In the genomic region with DNA sequence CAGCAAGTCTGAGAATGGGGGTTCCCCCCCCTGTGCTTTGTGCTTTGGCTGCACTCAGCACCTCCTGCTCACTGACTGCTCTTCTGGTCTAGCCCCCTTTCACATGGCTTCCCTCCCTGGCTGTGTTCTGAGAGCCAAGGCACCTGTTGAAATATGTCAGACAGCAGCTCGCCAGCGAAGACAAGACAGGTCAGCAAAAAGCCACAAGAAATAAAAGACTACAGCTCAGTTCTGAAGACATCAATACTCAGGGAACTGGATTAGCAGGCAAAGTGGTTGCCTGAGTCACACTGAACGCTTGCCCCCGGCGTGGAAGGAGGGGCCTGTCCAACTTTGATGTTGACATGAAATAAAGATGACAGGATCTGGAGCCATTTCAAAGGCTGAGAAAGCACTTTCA, we compare ENCODE assay signal across 10 mouse cellular contexts. TPM values are rescaled to one million over a fixed set of nuclear protein-coding genes. Genes with fewer than 3 reads are reported as not detected.
DNase-seq lines count a peak whose midpoint lies in the region; ATAC-seq and TF ChIP-seq lines count a peak whose summit lies in the region.
"Had no signal": no experiment of that assay in that cellular context is flagged by ENCODE, and none has a peak within 500 bp of the region (broad histone marks: within the 10 kb centered on the region; RNA-seq: fewer than 3 reads in every experiment).

No protein-coding gene starts in this region.

- H3K4me1 ChIP-seq in stomach, embryonic 15.5 days: 0 out of 2 replicates have a peak, but pooled peaks cover 3% of the 10 kb centered on the region
- H3K4me1 ChIP-seq in stomach, postnatal 0 days (replicated peaks; ENCODE audit: control insufficient read depth, insufficient read depth): no peaks in the 10 kb centered on the region
- H3K4me1 ChIP-seq in limb, embryonic 14.5 days (ENCODE audit: control insufficient read depth, insufficient read depth, low read length): no peaks in the 10 kb centered on the region
- no peaks in the 10 kb centered on the region for H3K4me1 ChIP-seq in kidney, embryonic 14.5 days (ENCODE audit: control insufficient read depth, insufficient read depth, low read length)
- no peaks in the 10 kb centered on the region for H3K4me1 ChIP-seq in midbrain, embryonic 11.5 days (ENCODE audit: control insufficient read depth, insufficient read depth, low read length)

- no peaks in the 10 kb centered on the region for H3K27me3 ChIP-seq in stomach, embryonic 15.5 days (replicated peaks)
- no peaks in the 10 kb centered on the region for H3K27me3 ChIP-seq in stomach, postnatal 0 days (ENCODE audit: control insufficient read depth, insufficient read depth, low read length)
- H3K27me3 ChIP-seq in limb, embryonic 14.5 days (ENCODE audit: control insufficient read depth, insufficient read depth, low read length): no peaks in the 10 kb centered on the region
- no peaks in the 10 kb centered on the region for H3K27me3 ChIP-seq in kidney, embryonic 14.5 days (ENCODE audit: control insufficient read depth, insufficient read depth, low read length)
- no peaks in the 10 kb centered on the region for H3K27me3 ChIP-seq in midbrain, embryonic 11.5 days (ENCODE audit: control insufficient read depth, insufficient read depth, low read length)

- H3K4me2 ChIP-seq in stomach, embryonic 15.5 days: no peak overlapping the region
- H3K4me2 ChIP-seq in stomach, postnatal 0 days (replicated peaks; ENCODE audit: low read depth): no peak overlapping the region
- H3K4me2 ChIP-seq in limb, embryonic 14.5 days (replicated peaks; ENCODE audit: low read depth, low read length, severe bottlenecking): no peak overlapping the region
- H3K4me2 ChIP-seq in kidney, embryonic 14.5 days (replicated peaks; ENCODE audit: low read depth, low read length): no peak overlapping the region
- no peak overlapping the region for H3K4me2 ChIP-seq in midbrain, embryonic 11.5 days
- H3K4me2 ChIP-seq: liver, embryonic 11.5 days had no signal

- TF ChIP-seq CTCF in stomach, postnatal 0 days (IDR thresholded peaks at IDR 0.05; ENCODE audit: low read depth): no peak

- no peaks in the 10 kb centered on the region for H3K9me3 ChIP-seq in stomach, embryonic 15.5 days
- H3K9me3 ChIP-seq in stomach, postnatal 0 days (ENCODE audit: control insufficient read depth, low read length): no peaks in the 10 kb centered on the region
- no peaks in the 10 kb centered on the region for H3K9me3 ChIP-seq in limb, embryonic 14.5 days (ENCODE audit: control insufficient read depth, low read length)
- H3K9me3 ChIP-seq in kidney, embryonic 14.5 days (ENCODE audit: control insufficient read depth, low read length): no peaks in the 10 kb centered on the region
- no peaks in the 10 kb centered on the region for H3K9me3 ChIP-seq in midbrain, embryonic 11.5 days (ENCODE audit: control insufficient read depth, low read length)

- TF ChIP-seq POLR2A in limb, embryonic 14.5 days (IDR thresholded peaks at IDR 0.05; ENCODE audit: borderline replicate concordance, extremely low read depth, insufficient read depth, insufficient read length): no peak

- 0 out of 2 replicates have a peak, but pooled peaks have one; percentile 44 for ATAC-seq in stomach, embryonic 15.5 days (ENCODE audit: insufficient read depth, low FRiP score, low read depth)
- ATAC-seq in stomach, postnatal 0 days (ENCODE audit: low FRiP score, low TSS enrichment): no peak
- ATAC-seq in limb, embryonic 14.5 days (ENCODE audit: low FRiP score, low read depth): peak; percentile 61
- no peak for ATAC-seq in kidney, embryonic 14.5 days (ENCODE audit: low FRiP score, low TSS enrichment)
- no peak for ATAC-seq in midbrain, embryonic 11.5 days (ENCODE audit: low FRiP score)

- H3K27ac ChIP-seq in stomach, embryonic 15.5 days: peak overlapping the region; percentile 57
- no peak overlapping the region for H3K27ac ChIP-seq in stomach, postnatal 0 days (replicated peaks)
- H3K27ac ChIP-seq in limb, embryonic 14.5 days (replicated peaks; ENCODE audit: low read depth, low read length): no peak overlapping the region; the same call in 1 of the 2 replicates
- H3K27ac ChIP-seq in kidney, embryonic 14.5 days (ENCODE audit: low read depth, low read length): no peak overlapping the region
- H3K27ac ChIP-seq in midbrain, embryonic 11.5 days (ENCODE audit: low read depth, low read length): no peak overlapping the region
- H3K27ac ChIP-seq: kidney, postnatal 0 days had no signal

- H3K4me3 ChIP-seq in stomach, embryonic 15.5 days (replicated peaks): no peak overlapping the region
- H3K4me3 ChIP-seq in stomach, postnatal 0 days (ENCODE audit: low read depth, low read length): no peak overlapping the region
- H3K4me3 ChIP-seq in limb, embryonic 14.5 days (replicated peaks; ENCODE audit: low read length): no peak overlapping the region
- H3K4me3 ChIP-seq in kidney, embryonic 14.5 days (ENCODE audit: low read length): no peak overlapping the region
- no peak overlapping the region for H3K4me3 ChIP-seq in midbrain, embryonic 11.5 days (ENCODE audit: low read depth, low read length)

- H3K9ac ChIP-seq in stomach, embryonic 15.5 days: no peak overlapping the region
- H3K9ac ChIP-seq in stomach, postnatal 0 days (ENCODE audit: low read length): no peak overlapping the region
- H3K9ac ChIP-seq in limb, embryonic 14.5 days (ENCODE audit: low read depth, low read length, severe bottlenecking): no peak overlapping the region
- H3K9ac ChIP-seq in kidney, embryonic 14.5 days (ENCODE audit: low read depth, low read length): no peak overlapping the region
- no peak overlapping the region for H3K9ac ChIP-seq in midbrain, embryonic 11.5 days (ENCODE audit: low read length)

- WGBS in stomach, embryonic 15.5 days: 48% methylated on average over 5 of the region's 5 CpGs
- whole genome bisulfite sequencing in stomach, postnatal 0 days: 43% methylated on average over 5 of the region's 5 CpGs
- 39% methylated on average over 5 of the region's 5 CpGs for WGBS in limb, embryonic 14.5 days
- WGBS in kidney, embryonic 14.5 days: 59% methylated on average over 5 of the region's 5 CpGs
- 64% methylated on average over 5 of the region's 5 CpGs for WGBS in midbrain, embryonic 11.5 days

- TF ChIP-seq EP300 in stomach, postnatal 0 days (optimal IDR thresholded peaks at IDR 0.05): no peak

- no peaks in the 10 kb centered on the region for H3K36me3 ChIP-seq in stomach, embryonic 15.5 days
- no peaks in the 10 kb centered on the region for H3K36me3 ChIP-seq in stomach, postnatal 0 days (ENCODE audit: control insufficient read depth, insufficient read depth, low read length)
- no peaks in the 10 kb centered on the region for H3K36me3 ChIP-seq in limb, embryonic 14.5 days (ENCODE audit: control insufficient read depth, insufficient read depth, low read length)
- H3K36me3 ChIP-seq in kidney, embryonic 14.5 days (ENCODE audit: control insufficient read depth, insufficient read depth, low read length): no peaks in the 10 kb centered on the region
- H3K36me3 ChIP-seq in midbrain, embryonic 11.5 days (ENCODE audit: control insufficient read depth, insufficient read depth, low read length): no peaks in the 10 kb centered on the region

- intact Hi-C loops in left cerebral cortex, postnatal 25 days (cut with DNase I): no loop called here

- no peak for DNase-seq in stomach, postnatal 0 days (ENCODE audit: low spot score)
- DNase-seq in adrenal gland, postnatal 14 days: peak; percentile 86
- DNase-seq in limb, embryonic 14.5 days (ENCODE audit: low spot score): peak; percentile 21
- DNase-seq in left cerebral cortex, postnatal 25 days (ENCODE audit: low spot score in 2 of 2): no peak
- DNase-seq in midbrain, embryonic 11.5 days (ENCODE audit: low spot score, missing footprints): no peak
- DNase-seq: cerebellum, adult 18-20 months had no signal

RNA-seq across cellular contexts. Expression of a gene that starts 36.0 kb away (rescaled TPM):
- 179 and 189 TPM in 2 replicates for polyA plus RNA-seq in stomach, embryonic 15.5 days (2015; fragmentation: Nextera tagmentation; extraction: Ambion mirVana)
- 112 and 126 TPM in 2 replicates for polyA plus RNA-seq in stomach, postnatal 0 days (2015; fragmentation: Nextera tagmentation; extraction: Ambion mirVana)
- total RNA-seq in adrenal gland, postnatal 14 days (2021): 239 and 243 TPM in 2 replicates
- polyA plus RNA-seq in limb, embryonic 14.5 days (2012; rRNA removed): 94.7 and 143 TPM in 2 replicates
- polyA plus RNA-seq in limb, embryonic 14.5 days (2014; fragmentation: Nextera tagmentation; extraction: Ambion mirVana): 182 and 194 TPM in 2 replicates
- 212 and 221 TPM in 2 replicates for polyA plus RNA-seq in kidney, embryonic 14.5 days (2014; fragmentation: Nextera tagmentation; extraction: Ambion mirVana)
- 100 to 1,000 TPM; 112 to 125 TPM for total RNA-seq in left cerebral cortex, postnatal 25 days (2021)
- polyA plus RNA-seq in midbrain, embryonic 11.5 days (2014; fragmentation: Nextera tagmentation; extraction: Ambion mirVana): 243 and 247 TPM in 2 replicates

Comparison
In these comparisons a context has a peak if more than half of its experiments do, and no peak if none do; other contexts are left out.
1. ATAC-seq: peak in stomach, embryonic 15.5 days (single experiment) and limb, embryonic 14.5 days (single experiment); none in stomach, postnatal 0 days (single experiment), kidney, embryonic 14.5 days (single experiment) and midbrain, embryonic 11.5 days (single experiment).
2. DNase-seq: peak in adrenal gland, postnatal 14 days (single experiment) and limb, embryonic 14.5 days (single experiment); none in stomach, postnatal 0 days (single experiment), left cerebral cortex, postnatal 25 days (0 of 2) and midbrain, embryonic 11.5 days (single experiment).